Mouse (Mus musculus) forebrain, embryonic 13.5 days (tissue): ENCODE results near the gene Smco3. TPM values are rescaled to one million over a fixed set of nuclear protein-coding genes. Genes with fewer than 3 reads are reported as not detected.

Experiments
- ATAC-seq: fragments of 200-750 bp; cut with Nextera tagmentation; 2 replicates; pipeline ENCODE4 v1.8.0; 2017
- H3K27ac ChIP-seq: fragments of 300-500 bp; sonication (generic); 2 replicates; pipeline ENCODE4 v1.5.1; 2015; ENCODE audit warnings: inconsistent platforms, mild to moderate bottlenecking, moderate library complexity
- H3K27me3 ChIP-seq: fragments of 300-500 bp; sonication (generic); 2 replicates; pipeline ENCODE4 v1.6.1; 2015; ENCODE audit warnings: mild to moderate bottlenecking, inconsistent platforms
- H3K36me3 ChIP-seq: fragments of 300-500 bp; sonication (generic); 2 replicates; pipeline ENCODE4 v1.6.1; 2015; ENCODE audit warnings: mild to moderate bottlenecking, inconsistent platforms; ENCODE audit not compliant: poor library complexity, severe bottlenecking
- H3K4me1 ChIP-seq: fragments of 300-500 bp; sonication (generic); 2 replicates; pipeline ENCODE4 v1.6.1; 2015; ENCODE audit warnings: inconsistent platforms
- H3K4me2 ChIP-seq: fragments of 300-500 bp; sonication (generic); 2 replicates; pipeline ENCODE4 v1.6.1; 2015; ENCODE audit warnings: inconsistent platforms, mild to moderate bottlenecking, moderate library complexity
- H3K4me3 ChIP-seq: fragments of 300-500 bp; sonication (generic); 2 replicates; pipeline ENCODE4 v1.5.1; 2015; ENCODE audit warnings: mild to moderate bottlenecking, inconsistent platforms
- H3K9ac ChIP-seq: fragments of 300-500 bp; sonication (generic); 2 replicates; pipeline ENCODE4 v1.6.1; 2015; ENCODE audit warnings: mild to moderate bottlenecking, inconsistent platforms
- H3K9me3 ChIP-seq: fragments of 300-500 bp; sonication (generic); replicated peaks from 2 replicates; pipeline ENCODE4 v1.6.1; 2016; ENCODE audit warnings: inconsistent platforms
- WGBS: fragments of 180-500 bp; shearing (Covaris S2); methylation state at CpG from one replicate; pipeline ENCODE4 v1.1.7; 2015; 5-methylcytosine and 5-hydroxymethylcytosine counted together
- microRNA-seq: library from miRNA; unstranded; fragments of <30 nt; microRNA quantifications from one replicate; pipeline ENCODE4, GENCODE M21; 2016
- polyA plus RNA-seq: library from polyadenylated mRNA; unstranded; fragments of >200 nt; fragmentation: Nextera tagmentation; extraction: Ambion mirVana; gene quantifications from 2 replicates; pipeline ENCODE4 v1.2.1, GENCODE M21; 2015

Smco3 gene
- polyA plus RNA-seq, 1 experiment from 2014 or later, result not detected

DNA sequence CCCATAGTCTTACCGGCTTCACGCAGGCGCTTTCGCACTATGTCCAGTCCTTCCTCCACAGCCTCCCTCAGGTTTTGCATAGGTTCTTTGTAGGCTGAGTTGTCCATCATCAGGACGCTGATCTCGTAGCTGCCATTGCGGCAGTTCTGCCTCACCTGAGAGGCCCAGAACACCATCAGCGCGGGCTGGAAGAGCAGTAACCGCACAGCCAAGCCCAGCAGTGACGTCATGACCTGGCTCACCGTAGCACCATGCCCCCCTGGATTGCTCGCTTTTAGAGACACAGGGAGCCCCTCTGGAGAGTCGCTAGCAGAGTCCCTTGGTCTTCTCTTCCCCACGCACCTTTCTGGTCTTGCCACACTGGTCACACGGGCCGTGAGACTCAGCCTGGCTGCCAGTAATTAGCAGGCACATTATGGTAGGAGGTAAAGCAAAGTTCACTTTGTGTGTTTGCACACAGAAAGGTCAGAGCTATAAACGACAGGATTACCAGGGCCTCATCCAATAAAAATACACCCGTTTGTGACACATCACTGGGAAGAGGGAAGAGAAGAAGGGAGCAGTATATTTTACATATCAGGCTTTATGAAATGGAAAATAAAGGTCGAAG lies 53.8 kb downstream of the Smco3 start, which contains the start of gene Gucy2c:
Gucy2c (minus strand) TSS at position 389 of the 610 bp plus-strand sequence.
- Histone ChIP-seq H3K9me3 (no peaks in the 10 kb centered on the region), H3K4me3 (no peak within 1 kb of the TSS), H3K4me1 (no peaks in the 10 kb centered on the region), H3K27me3 (no peaks in the 10 kb centered on the region), H3K27ac (no peak within 1 kb of the TSS), H3K9ac (no peak within 1 kb of the TSS), H3K4me2 (no peak within 1 kb of the TSS), H3K36me3 (no peaks in the 10 kb centered on the region)
- 81% methylated on average over 20 of the region's 20 CpGs for WGBS
- ATAC-seq, result no peak

Small RNA genes lying within 50 kb of the gene (microRNA-seq; reads per million reads assigned to microRNA genes)
- not detected for gene Gm44364

Other genes starting within 250 kb of the Smco3 start
- gene Plbd1, start 173.5 kb downstream of the Smco3 start, polyA plus RNA-seq, result 0.28 and 0.33 TPM in 2 replicates
- 0.13 TPM in 2 replicates for gene Gucy2c, start 53.7 kb downstream of the Smco3 start, polyA plus RNA-seq
- gene Hist4h4, start 31.0 kb downstream of the Smco3 start, polyA plus RNA-seq, result 0.97 and 1.2 TPM in 2 replicates
- 125 and 140 TPM in 2 replicates for gene H2afj, start 27.2 kb downstream of the Smco3 start, polyA plus RNA-seq
- gene BC049715, start 7.8 kb downstream of the Smco3 start, polyA plus RNA-seq, result 0.85 and 1.9 TPM in 2 replicates
- 94.5 and 98.8 TPM in 2 replicates for gene Wbp11, start 7.2 kb downstream of the Smco3 start, polyA plus RNA-seq
- gene Art4, start 22.3 kb upstream of the Smco3 start, polyA plus RNA-seq, result 0.08 TPM in 1 of 2 replicates, not detected in the other
- gene Mgp, start 40.4 kb upstream of the Smco3 start, polyA plus RNA-seq, result 3.0 and 3.3 TPM in 2 replicates
- 0.22 TPM in 1 of 2 replicates, not detected in the other for gene Erp27, start 86.7 kb upstream of the Smco3 start, polyA plus RNA-seq
- 0.03 TPM in 1 of 2 replicates, not detected in the other for gene Pde6h, start 88.4 kb upstream of the Smco3 start, polyA plus RNA-seq
- 11.0 and 11.5 TPM in 2 replicates for gene Arhgdib, start 106.4 kb upstream of the Smco3 start, polyA plus RNA-seq